Mouse (Mus musculus) myocyte (in vitro differentiated cells): ENCODE data around the gene Lgalsl. TPM values are rescaled to one million over a fixed set of nuclear protein-coding genes. Genes with fewer than 3 reads are reported as not detected.

ENCODE experiments used
- H3K27me3 ChIP-seq: one replicate; pipeline ENCODE4 v1.6.1; 2011; ENCODE audit not compliant: control insufficient read depth, insufficient read depth, insufficient read length
- H3K36me3 ChIP-seq: one replicate; pipeline ENCODE4 v1.6.1; 2011; ENCODE audit not compliant: control insufficient read depth, insufficient read depth
- H3K4me2 ChIP-seq: one replicate; pipeline ENCODE4 v1.6.1; 2011; ENCODE audit warnings: low read depth, control low read depth
- H3K4me3 ChIP-seq: one replicate; pipeline ENCODE4 v1.5.1; 2011; ENCODE audit warnings: mild to moderate bottlenecking, control low read depth, moderate library complexity
- H3K79me2 ChIP-seq: one replicate; pipeline ENCODE4 v1.6.1; 2011; ENCODE audit not compliant: control insufficient read depth, insufficient read depth
- H3ac ChIP-seq: one replicate; pipeline ENCODE4 v1.6.1; 2011; ENCODE audit not compliant: control insufficient read depth, insufficient read length
- CEBPB ChIP-seq: IDR thresholded peaks from 2 replicates; pipeline ENCODE4 v1.6.1; 2011; ENCODE audit warnings: mild to moderate bottlenecking, moderate library complexity; ENCODE audit not compliant: poor library complexity, insufficient read depth, severe bottlenecking
- E2F4 ChIP-seq: IDR thresholded peaks from one replicate; pipeline ENCODE4 v1.6.1; 2011; ENCODE audit warnings: mild to moderate bottlenecking, control low read depth, moderate library complexity; ENCODE audit not compliant: insufficient read depth
- MAX ChIP-seq: IDR thresholded peaks from one replicate; pipeline ENCODE4 v1.6.1; 2011; ENCODE audit warnings: low read depth, mild to moderate bottlenecking, control low read depth
- MYOD1 ChIP-seq, 3 experiments: IDR thresholded peaks; one replicate each; pipeline ENCODE4 v1.6.1; 2011; ENCODE audit warnings: control low read depth in 2 of 3, low read depth in 2 of 3, mild to moderate bottlenecking in 2 of 3, moderate library complexity in 1 of 3; ENCODE audit not compliant: insufficient read length in 2 of 3, control insufficient read depth in 1 of 3
- MYOG ChIP-seq, 3 experiments: IDR thresholded peaks; one replicate each; pipeline ENCODE4 v1.6.1; 2011; ENCODE audit warnings: control low read depth in 2 of 3, low read depth in 2 of 3, mild to moderate bottlenecking in 2 of 3; ENCODE audit not compliant: insufficient read length in 2 of 3, control insufficient read depth in 1 of 3, insufficient read depth in 1 of 3
- POLR2A ChIP-seq: IDR thresholded peaks from one replicate; pipeline ENCODE4 v1.6.1; 2011; ENCODE audit warnings: low read depth, mild to moderate bottlenecking, control low read depth, moderate library complexity; ENCODE audit not compliant: insufficient read length
- POLR2AphosphoS2 ChIP-seq: IDR thresholded peaks from one replicate; pipeline ENCODE4 v1.6.1; 2011; ENCODE audit warnings: low read depth, control low read depth; ENCODE audit not compliant: insufficient read length
- REST ChIP-seq: IDR thresholded peaks from one replicate; pipeline ENCODE4 v1.6.1; 2011; ENCODE audit warnings: mild to moderate bottlenecking, control low read depth, moderate library complexity; ENCODE audit not compliant: insufficient read depth, insufficient read length
- SRF ChIP-seq: IDR thresholded peaks from one replicate; pipeline ENCODE4 v1.6.1; 2011; ENCODE audit warnings: low read depth; ENCODE audit not compliant: control insufficient read depth, insufficient read length
- TCF12 ChIP-seq: IDR thresholded peaks from one replicate; pipeline ENCODE4 v1.6.1; 2011; ENCODE audit warnings: mild to moderate bottlenecking, control low read depth; ENCODE audit not compliant: poor library complexity, insufficient read depth, severe bottlenecking
- TCF3 ChIP-seq: IDR thresholded peaks from one replicate; pipeline ENCODE4 v1.6.1; 2011; ENCODE audit warnings: low read depth, control low read depth; ENCODE audit not compliant: insufficient read length
- USF1 ChIP-seq: IDR thresholded peaks from one replicate; pipeline ENCODE4 v1.6.1; 2011; ENCODE audit warnings: low read depth, mild to moderate bottlenecking, control low read depth, moderate library complexity
- polyA plus RNA-seq: library from polyadenylated mRNA; unstranded; fragments of >200 nt; fragmentation: generic; extraction: Trizol; gene quantifications from one replicate; pipeline ENCODE4 v1.2.1, GENCODE M21; 2012; ENCODE audit warnings: missing spikeins

Gene Lgalsl
- polyA plus RNA-seq, 1 experiment: 0.10 TPM

DNA sequence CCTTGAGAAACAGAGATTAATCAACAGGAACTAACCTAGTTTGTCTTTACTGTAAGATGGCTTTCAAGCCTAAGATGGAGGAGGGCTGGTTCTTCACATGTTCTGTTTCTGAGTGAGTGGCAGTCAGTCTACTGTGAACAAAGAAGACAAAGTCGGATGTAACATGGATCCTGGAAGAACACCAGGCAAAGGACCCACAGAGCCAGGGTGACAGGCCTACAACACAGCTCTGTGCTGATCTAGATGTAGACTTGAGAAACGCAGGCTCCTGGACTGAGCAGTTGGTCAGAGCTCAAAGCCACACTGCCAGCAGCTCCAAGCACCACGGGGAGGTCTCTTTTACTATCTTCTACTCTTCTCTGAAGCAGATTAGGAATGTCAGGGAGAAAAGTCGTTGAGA, 37.2 kb downstream of the Lgalsl start:
- Histone ChIP-seq H3ac (no peak overlapping the region), H3K27me3 (peaks cover 17% of the 10 kb centered on the region), H3K36me3 (no peaks in the 10 kb centered on the region), H3K4me2 (no peak overlapping the region), H3K4me3 (no peak overlapping the region), H3K79me2 (no peaks in the 10 kb centered on the region)
- no peak for TF ChIP-seq TCF12
- no peak for TF ChIP-seq POLR2AphosphoS2
- no peak for TF ChIP-seq USF1
- TF ChIP-seq TCF3: no peak
- TF ChIP-seq MYOD1 (IDR thresholded peaks at IDR 0.05; ENCODE audit: control insufficient read depth in 1 of 3, insufficient read length in 2 of 3, low read depth in 2 of 3): no peak
- no peak for TF ChIP-seq POLR2A
- TF ChIP-seq MYOG (IDR thresholded peaks at IDR 0.05; ENCODE audit: control insufficient read depth in 1 of 3, insufficient read depth in 1 of 3, insufficient read length in 2 of 3, low read depth in 2 of 3): no peak
- TF ChIP-seq REST: no peak
- TF ChIP-seq SRF: no peak
- TF ChIP-seq E2F4: no peak
- no peak for TF ChIP-seq MAX
- TF ChIP-seq CEBPB: no peak

GRCm38 (mm10) chr11:20792667-20793066, 38.2 kb downstream of the Lgalsl start:
- no peak overlapping the region for H3K4me2 ChIP-seq
- TF ChIP-seq E2F4: no peak
- no peak for TF ChIP-seq MYOD1 (IDR thresholded peaks at IDR 0.05; ENCODE audit: control insufficient read depth in 1 of 3, insufficient read length in 2 of 3, low read depth in 2 of 3)
- TF ChIP-seq REST: no peak
- TF ChIP-seq POLR2AphosphoS2: no peak
- no peak for TF ChIP-seq POLR2A
- no peak for TF ChIP-seq USF1
- no peak for TF ChIP-seq CEBPB
- no peak for TF ChIP-seq TCF3
- TF ChIP-seq SRF: no peak
- TF ChIP-seq MAX: no peak
- TF ChIP-seq MYOG (IDR thresholded peaks at IDR 0.05; ENCODE audit: control insufficient read depth in 1 of 3, insufficient read depth in 1 of 3, insufficient read length in 2 of 3, low read depth in 2 of 3): no peak
- TF ChIP-seq TCF12: no peak
- no peak overlapping the region for H3ac ChIP-seq
- H3K79me2 ChIP-seq: no peaks in the 10 kb centered on the region
- H3K36me3 ChIP-seq: no peaks in the 10 kb centered on the region
- H3K4me3 ChIP-seq: no peak overlapping the region
- peaks cover 17% of the 10 kb centered on the region for H3K27me3 ChIP-seq

DNA sequence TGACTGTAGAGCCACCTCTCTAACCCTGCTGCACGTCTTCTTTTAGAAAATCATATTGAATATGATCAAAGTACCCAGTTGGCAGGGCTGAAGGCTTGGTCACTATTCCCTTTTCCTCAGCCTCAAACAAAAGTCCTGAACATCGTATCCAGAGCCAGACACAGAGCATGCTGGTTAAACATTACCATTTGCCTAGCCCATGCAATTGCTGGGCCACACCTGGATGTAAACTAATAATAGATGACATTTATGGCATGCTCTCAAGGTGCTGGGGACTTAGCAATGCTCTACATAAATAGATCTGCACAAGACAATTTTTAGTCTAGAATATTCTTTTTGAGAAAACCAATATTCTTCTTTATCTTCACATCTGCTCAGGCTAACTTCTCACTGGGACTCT, 39.5 kb downstream of the Lgalsl start:
- Histone ChIP-seq H3K4me2 (no peak overlapping the region), H3K27me3 (peaks cover 17% of the 10 kb centered on the region), H3K36me3 (no peaks in the 10 kb centered on the region), H3K79me2 (no peaks in the 10 kb centered on the region), H3K4me3 (no peak overlapping the region), H3ac (no peak overlapping the region)
- TF ChIP-seq MAX (no peak), SRF (no peak), POLR2AphosphoS2 (no peak), USF1 (no peak), POLR2A (no peak), MYOG (IDR thresholded peaks at IDR 0.05; ENCODE audit: control insufficient read depth in 1 of 3, insufficient read depth in 1 of 3, insufficient read length in 2 of 3, low read depth in 2 of 3) (no peak), MYOD1 (IDR thresholded peaks at IDR 0.05; ENCODE audit: control insufficient read depth in 1 of 3, insufficient read length in 2 of 3, low read depth in 2 of 3) (no peak), TCF12 (no peak), CEBPB (no peak), E2F4 (no peak), TCF3 (no peak), REST (no peak)

GRCm38 (mm10) chr11:20789015-20789414, 41.8 kb downstream of the Lgalsl start:
- H3K36me3 ChIP-seq: no peaks in the 10 kb centered on the region
- no peaks in the 10 kb centered on the region for H3K79me2 ChIP-seq
- H3K4me2 ChIP-seq: no peak overlapping the region
- TF ChIP-seq POLR2AphosphoS2 (no peak), TCF12 (no peak), E2F4 (no peak), POLR2A (no peak), CEBPB (no peak)
- no peak overlapping the region for H3ac ChIP-seq
- H3K4me3 ChIP-seq: no peak overlapping the region
- peaks cover 9% of the 10 kb centered on the region for H3K27me3 ChIP-seq

GRCm38 (mm10) chr11:20788070-20788469, 42.8 kb downstream of the Lgalsl start:
- no peak overlapping the region for H3K4me2 ChIP-seq

More at GRCm38 (mm10) chr11:20788070-20788469, 42.8 kb downstream of the Lgalsl start:
- H3K27me3 ChIP-seq: peaks cover 9% of the 10 kb centered on the region
- H3ac ChIP-seq: no peak overlapping the region
- H3K4me3 ChIP-seq: no peak overlapping the region
- no peaks in the 10 kb centered on the region for H3K79me2 ChIP-seq
- no peak for TF ChIP-seq MYOD1 (IDR thresholded peaks at IDR 0.05; ENCODE audit: control insufficient read depth in 1 of 3, insufficient read length in 2 of 3, low read depth in 2 of 3)
- no peak for TF ChIP-seq SRF
- no peak for TF ChIP-seq USF1
- no peak for TF ChIP-seq POLR2AphosphoS2
- no peak for TF ChIP-seq CEBPB
- no peak for TF ChIP-seq E2F4
- no peak for TF ChIP-seq MYOG (IDR thresholded peaks at IDR 0.05; ENCODE audit: control insufficient read depth in 1 of 3, insufficient read depth in 1 of 3, insufficient read length in 2 of 3, low read depth in 2 of 3)
- no peak for TF ChIP-seq POLR2A
- TF ChIP-seq REST: no peak
- no peak for TF ChIP-seq TCF12
- TF ChIP-seq TCF3: no peak
- TF ChIP-seq MAX: no peak
- H3K36me3 ChIP-seq: no peaks in the 10 kb centered on the region
